Mouse (Mus musculus): Measurements from ENCODE around the gene Emc1. TPM values are rescaled to one million over a fixed set of nuclear protein-coding genes. Genes with fewer than 3 reads are reported as not detected.

Gene Emc1
- polyA plus RNA-seq, 2 experiments: 12.6 to 33.7 TPM

DNA sequence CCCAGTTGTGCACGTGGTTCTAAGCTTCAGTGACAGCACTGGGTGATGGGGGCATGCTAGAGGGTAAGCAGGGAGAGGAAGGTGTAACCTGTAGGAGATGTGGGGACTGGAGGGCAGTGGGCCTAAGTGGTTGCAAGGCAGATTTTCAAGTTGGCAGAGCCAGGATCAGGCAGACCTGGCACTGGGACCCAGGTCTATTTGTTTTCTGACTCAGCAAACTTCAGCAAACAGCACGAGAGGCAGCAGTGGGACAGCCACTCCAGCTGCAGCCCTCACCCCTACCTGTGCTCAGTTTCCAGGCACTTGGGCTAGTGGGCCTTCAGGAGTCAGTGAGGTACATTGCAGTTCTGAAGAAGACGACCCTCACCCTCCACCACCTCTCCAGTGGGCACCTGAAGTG, 4.8 kb downstream of the Emc1 start:
- DNase-seq (ENCODE audit: low spot score) (no peak), ATAC-seq (ENCODE audit: low FRiP score, low read depth) (no peak)
- Histone ChIP-seq H3K36me3 (ENCODE audit: control insufficient read depth, insufficient read depth, low read length) (peaks cover 77% of the 10 kb centered on the region), H3K27me3 (ENCODE audit: control insufficient read depth, insufficient read depth, low read length) (no peaks in the 10 kb centered on the region), H3K4me3 (replicated peaks; ENCODE audit: low read length) (no peak overlapping the region), H3K9ac (ENCODE audit: low read depth, low read length, severe bottlenecking) (no peak overlapping the region), H3K9me3 (ENCODE audit: control insufficient read depth, low read length) (no peaks in the 10 kb centered on the region), H3K27ac (replicated peaks; ENCODE audit: low read depth, low read length) (no peak overlapping the region), H3K4me2 (replicated peaks; ENCODE audit: low read depth, low read length, severe bottlenecking) (no peak overlapping the region), H3K4me1 (ENCODE audit: control insufficient read depth, insufficient read depth, low read length) (peaks cover 3% of the 10 kb centered on the region)
- 99% methylated on average over 3 of the region's 3 CpGs for WGBS
- TF ChIP-seq POLR2A (IDR thresholded peaks at IDR 0.05; ENCODE audit: borderline replicate concordance, extremely low read depth, insufficient read depth, insufficient read length): no peak

DNA sequence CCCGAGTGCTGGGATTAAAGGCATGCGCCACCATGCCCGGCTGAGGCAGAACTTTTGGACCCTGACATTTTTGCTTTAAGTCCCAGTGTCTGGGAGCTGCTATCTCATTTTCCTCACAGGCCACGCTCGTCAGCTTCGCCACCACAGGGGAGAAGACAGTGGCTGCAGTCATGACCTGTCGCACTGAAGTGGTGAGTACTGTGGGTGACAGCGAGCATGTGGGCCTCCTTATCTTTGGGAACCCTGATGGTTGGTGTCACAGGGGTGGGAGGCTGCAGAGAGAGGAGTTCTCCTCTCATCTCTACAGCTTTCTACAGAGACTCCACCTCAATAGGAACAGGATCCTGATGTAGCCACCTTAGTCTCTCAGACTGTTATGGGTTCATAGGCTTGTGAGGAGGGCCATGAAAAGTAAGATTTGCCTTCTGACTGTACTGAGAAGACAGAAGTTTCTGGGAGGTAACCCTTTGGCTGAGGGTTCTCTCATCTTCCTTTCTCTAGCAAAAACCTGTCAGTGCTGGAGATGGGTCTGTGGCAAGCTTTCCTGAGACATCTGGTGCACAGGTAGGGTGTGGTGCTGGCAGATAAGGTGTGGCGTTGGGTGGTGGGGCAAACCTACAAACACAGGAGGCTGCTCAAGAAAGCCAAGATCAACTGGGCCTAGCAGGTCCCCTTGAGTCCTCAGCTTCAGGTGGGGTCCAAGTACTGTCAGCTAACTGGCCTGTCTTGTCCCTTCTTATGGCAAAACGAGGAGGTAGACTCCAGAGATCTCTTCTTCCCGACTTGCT, 8.6 kb downstream of the Emc1 start:
- Histone ChIP-seq H3K27me3 (ENCODE audit: control insufficient read depth, insufficient read depth, low read length) (no peaks in the 10 kb centered on the region), H3K4me3 (replicated peaks; ENCODE audit: low read length) (no peak overlapping the region), H3K9ac (ENCODE audit: low read depth, low read length, severe bottlenecking) (no peak overlapping the region), H3K27ac (replicated peaks; ENCODE audit: low read depth, low read length) (no peak overlapping the region), H3K9me3 (ENCODE audit: control insufficient read depth, low read length) (no peaks in the 10 kb centered on the region), H3K4me2 (replicated peaks; ENCODE audit: low read depth, low read length, severe bottlenecking) (no peak overlapping the region), H3K36me3 (ENCODE audit: control insufficient read depth, insufficient read depth, low read length) (peaks cover 96% of the 10 kb centered on the region), H3K4me1 (ENCODE audit: control insufficient read depth, insufficient read depth, low read length) (no peaks in the 10 kb centered on the region)
- no peak for TF ChIP-seq POLR2A (IDR thresholded peaks at IDR 0.05; ENCODE audit: borderline replicate concordance, extremely low read depth, insufficient read depth, insufficient read length)
- WGBS: 97% methylated on average over 10 of the region's 11 CpGs
- DNase-seq (ENCODE audit: low spot score): no peak
- ATAC-seq (ENCODE audit: low FRiP score, low read depth): no peak

DNA sequence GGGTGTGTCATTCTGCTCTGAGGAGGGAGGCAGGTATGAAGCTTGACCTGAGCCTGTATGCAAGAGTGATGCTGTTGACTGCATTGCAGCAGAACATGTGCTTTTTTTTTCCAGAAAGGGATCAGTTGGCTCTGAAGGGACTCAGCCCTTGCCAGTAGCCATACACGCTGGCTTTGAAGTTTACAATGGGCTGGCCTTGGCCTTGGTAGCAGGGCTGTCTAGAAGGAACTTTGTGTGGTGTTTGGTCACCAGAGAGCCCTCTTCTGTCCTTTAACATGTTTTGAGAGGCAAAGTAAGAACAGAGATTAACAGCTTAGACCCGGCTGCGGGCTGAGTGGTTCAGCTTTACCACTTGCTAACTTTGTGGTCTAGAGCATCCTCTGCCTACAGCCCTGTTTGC, 14.9 kb downstream of the Emc1 start:
- H3K9ac ChIP-seq (ENCODE audit: low read depth, low read length, severe bottlenecking): no peak overlapping the region
- H3K9me3 ChIP-seq (ENCODE audit: control insufficient read depth, low read length): no peaks in the 10 kb centered on the region
- no peak for ATAC-seq (ENCODE audit: low FRiP score, low read depth)
- DNase-seq (ENCODE audit: low spot score): no peak
- TF ChIP-seq POLR2A (IDR thresholded peaks at IDR 0.05; ENCODE audit: borderline replicate concordance, extremely low read depth, insufficient read depth, insufficient read length): no peak
- no peaks in the 10 kb centered on the region for H3K27me3 ChIP-seq (ENCODE audit: control insufficient read depth, insufficient read depth, low read length)
- H3K4me1 ChIP-seq (ENCODE audit: control insufficient read depth, insufficient read depth, low read length): no peaks in the 10 kb centered on the region
- H3K4me2 ChIP-seq (replicated peaks; ENCODE audit: low read depth, low read length, severe bottlenecking): no peak overlapping the region
- no peak overlapping the region for H3K4me3 ChIP-seq (replicated peaks; ENCODE audit: low read length)
- peaks cover 97% of the 10 kb centered on the region for H3K36me3 ChIP-seq (ENCODE audit: control insufficient read depth, insufficient read depth, low read length)
- H3K27ac ChIP-seq (replicated peaks; ENCODE audit: low read depth, low read length): no peak overlapping the region
- WGBS: 98% methylated on average over 3 of the region's 3 CpGs

DNA sequence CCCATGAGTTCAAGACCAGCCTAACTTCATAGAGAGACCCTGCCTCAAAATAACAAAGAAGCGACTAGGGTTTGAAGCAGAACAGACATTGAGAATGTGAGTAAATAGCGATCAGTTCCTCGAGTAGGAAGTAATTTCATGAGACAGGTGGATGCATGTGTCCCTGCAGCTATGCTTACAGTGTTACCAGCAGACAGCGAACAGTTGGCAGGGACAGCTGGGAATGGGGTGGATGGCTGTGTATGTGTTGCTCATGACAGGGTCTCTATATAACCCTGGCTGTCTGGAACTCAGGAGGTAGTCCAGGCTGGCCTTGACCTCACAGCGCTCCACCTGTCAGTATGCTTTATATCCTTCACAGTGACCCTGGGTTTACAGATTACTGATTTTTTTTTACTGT, 15.7 kb downstream of the Emc1 start:
- H3K9ac ChIP-seq (ENCODE audit: low read depth, low read length, severe bottlenecking): no peak overlapping the region

DNA sequence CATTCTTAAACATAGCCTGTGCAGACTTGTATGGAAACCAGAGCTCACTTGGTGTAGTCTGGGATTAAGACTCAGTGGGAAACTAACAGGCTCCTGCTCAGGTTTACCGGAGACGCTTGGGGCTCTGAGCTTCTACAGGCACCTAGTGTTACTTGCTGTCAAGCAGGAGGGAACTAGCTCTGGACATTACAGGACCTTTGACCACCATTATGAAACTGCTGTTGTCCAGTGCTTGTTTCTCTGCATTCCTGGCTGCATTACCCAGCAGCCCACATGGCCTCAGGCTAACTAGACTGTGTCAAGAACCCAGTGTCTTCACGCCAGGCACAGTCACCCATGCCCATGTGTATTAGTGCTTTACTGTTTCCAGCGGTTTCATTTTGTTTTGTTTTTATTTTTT, 20.7 kb downstream of the Emc1 start:
- peaks cover 94% of the 10 kb centered on the region for H3K36me3 ChIP-seq (ENCODE audit: control insufficient read depth, insufficient read depth, low read length)
- H3K4me1 ChIP-seq (ENCODE audit: control insufficient read depth, insufficient read depth, low read length): no peaks in the 10 kb centered on the region
- H3K9me3 ChIP-seq (ENCODE audit: control insufficient read depth, low read length): no peaks in the 10 kb centered on the region
- no peak overlapping the region for H3K27ac ChIP-seq (replicated peaks; ENCODE audit: low read depth, low read length)
- H3K27me3 ChIP-seq (ENCODE audit: control insufficient read depth, insufficient read depth, low read length): no peaks in the 10 kb centered on the region
- H3K4me3 ChIP-seq (replicated peaks; ENCODE audit: low read length): no peak overlapping the region
- no peak overlapping the region for H3K4me2 ChIP-seq (replicated peaks; ENCODE audit: low read depth, low read length, severe bottlenecking)
- H3K9ac ChIP-seq (ENCODE audit: low read depth, low read length, severe bottlenecking): no peak overlapping the region
- WGBS: 91% methylated on average over 4 of the region's 4 CpGs
- TF ChIP-seq POLR2A (IDR thresholded peaks at IDR 0.05; ENCODE audit: borderline replicate concordance, extremely low read depth, insufficient read depth, insufficient read length): no peak
- DNase-seq (ENCODE audit: low spot score) (no peak), ATAC-seq (ENCODE audit: low FRiP score, low read depth) (no peak)

More for the DNA sequence above, 15.7 kb downstream of the Emc1 start:
- TF ChIP-seq POLR2A (IDR thresholded peaks at IDR 0.05; ENCODE audit: borderline replicate concordance, extremely low read depth, insufficient read depth, insufficient read length): no peak
- WGBS: 94% methylated on average over 5 of the region's 5 CpGs
- no peak overlapping the region for H3K4me2 ChIP-seq (replicated peaks; ENCODE audit: low read depth, low read length, severe bottlenecking)
- no peaks in the 10 kb centered on the region for H3K27me3 ChIP-seq (ENCODE audit: control insufficient read depth, insufficient read depth, low read length)
- no peaks in the 10 kb centered on the region for H3K9me3 ChIP-seq (ENCODE audit: control insufficient read depth, low read length)
- DNase-seq (ENCODE audit: low spot score): no peak
- H3K36me3 ChIP-seq (ENCODE audit: control insufficient read depth, insufficient read depth, low read length): peaks cover 97% of the 10 kb centered on the region
- no peak overlapping the region for H3K4me3 ChIP-seq (replicated peaks; ENCODE audit: low read length)
- no peaks in the 10 kb centered on the region for H3K4me1 ChIP-seq (ENCODE audit: control insufficient read depth, insufficient read depth, low read length)
- ATAC-seq (ENCODE audit: low FRiP score, low read depth): no peak
- no peak overlapping the region for H3K27ac ChIP-seq (replicated peaks; ENCODE audit: low read depth, low read length)
